Mouse (Mus musculus): Measurements from ENCODE around the gene Foxa2.

DNA sequence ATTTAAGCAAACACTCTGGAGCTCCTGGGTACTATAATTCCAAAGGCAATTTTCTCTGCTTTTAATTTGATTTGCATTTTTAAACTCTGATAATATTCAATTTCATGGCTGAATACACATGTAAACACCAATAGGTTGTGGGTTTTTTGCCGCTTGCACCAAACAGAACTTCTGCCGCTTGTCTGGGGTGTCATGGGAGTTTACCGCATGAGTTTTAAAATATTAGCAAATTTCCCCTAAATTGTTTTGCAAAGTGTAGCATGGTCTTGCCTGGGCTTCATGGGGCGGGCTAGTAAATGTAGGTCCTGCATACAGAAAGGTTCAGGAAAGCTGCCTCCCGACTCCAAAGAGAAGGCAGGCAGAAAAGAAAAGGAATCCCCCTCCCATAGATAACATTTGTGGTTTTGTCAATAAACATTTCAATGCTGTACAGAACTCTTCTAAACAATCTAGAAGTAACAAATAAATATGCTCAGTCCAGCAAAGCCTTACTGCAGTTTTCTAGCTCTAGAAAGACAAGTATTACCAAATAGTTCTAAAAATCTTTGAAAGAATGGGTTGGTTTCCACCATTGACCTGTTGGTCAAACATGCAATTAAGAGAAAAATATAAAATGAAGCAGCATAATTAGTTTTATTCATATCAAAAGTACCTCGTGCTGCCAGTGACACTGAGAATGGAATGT lies 15.6 kb downstream of the Foxa2 start:
- TF ChIP-seq CTCF (IDR thresholded peaks at IDR 0.05; ENCODE audit: borderline replicate concordance, control insufficient read depth, extremely low read depth, insufficient read depth, low read length, poor library complexity) (no peak), POLR2A (IDR thresholded peaks at IDR 0.05; ENCODE audit: control insufficient read depth, extremely low read depth, insufficient read depth, low read length, poor library complexity) (no peak)

All from thymus, adult 2 months (tissue).